Mouse (Mus musculus): Measurements from ENCODE around the gene Fn1. TPM values are rescaled to one million over a fixed set of nuclear protein-coding genes. Genes with fewer than 3 reads are reported as not detected.

Gene Fn1
- polyA plus RNA-seq (2015; fragmentation: Nextera tagmentation; extraction: Ambion mirVana), result 27.4 and 31.4 TPM in 2 replicates

DNA sequence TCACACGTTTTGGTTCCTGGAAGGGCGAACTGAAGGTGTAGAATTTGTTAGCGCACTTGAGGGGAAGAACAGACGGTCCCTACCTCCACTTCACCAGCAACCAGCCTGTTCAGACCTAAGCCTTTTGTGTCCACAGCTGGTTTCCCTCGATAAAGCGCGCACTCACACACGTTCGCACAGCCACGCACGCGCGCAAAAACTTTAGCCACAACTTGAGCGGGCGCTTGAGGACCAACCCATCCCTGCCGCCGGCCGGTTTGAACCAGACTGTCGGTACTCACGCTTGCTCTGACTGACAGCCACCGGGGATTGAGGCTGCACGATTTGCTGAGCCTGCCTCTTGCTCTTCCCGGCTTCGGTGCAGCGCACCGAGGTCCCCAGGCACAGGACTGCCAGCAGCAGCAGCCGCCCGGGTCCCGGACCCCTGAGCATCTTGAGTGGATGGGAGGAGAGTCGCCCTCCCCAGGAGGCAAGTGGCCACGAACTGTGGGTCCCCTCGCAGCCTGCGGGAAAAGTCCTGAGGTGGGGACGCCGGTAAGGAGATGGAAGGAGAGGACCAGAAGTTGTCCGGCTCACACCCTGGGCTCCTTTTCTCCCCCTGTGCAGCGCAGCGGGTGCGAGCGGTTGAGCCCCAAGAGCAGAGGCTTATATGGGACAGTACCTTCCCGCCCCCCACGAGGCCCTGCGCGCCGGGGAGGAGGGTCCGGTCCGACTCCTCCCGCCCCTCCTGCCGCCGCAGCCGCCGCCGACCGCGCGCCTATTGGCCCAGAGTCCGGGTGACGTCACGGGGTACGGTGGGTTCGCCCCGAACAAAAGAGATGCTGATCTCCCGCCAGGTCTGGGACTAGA, at the start of gene Fn1:
Gene Fn1, minus strand, starts transcription at position 650 of the 849 bp plus-strand sequence.

GRCm38 (mm10) chr1:71556688-71557612, 96.0 kb downstream of the Fn1 start, which contains the start of gene Atic:
Atic (plus strand) TSS chr1:71557150.

Other genes with a start within 250 kb of the Fn1 start
- gene Abca12, start 238.3 kb downstream of the Fn1 start, polyA plus RNA-seq (2015; fragmentation: Nextera tagmentation; extraction: Ambion mirVana), result 0.03 and 0.09 TPM in 2 replicates
- 35.3 and 36.2 TPM in 2 replicates for gene Atic, start 96.0 kb downstream of the Fn1 start, polyA plus RNA-seq (2015; fragmentation: Nextera tagmentation; extraction: Ambion mirVana)

All from neural tube, postnatal 0 days (tissue).